Mouse (Mus musculus): ENCODE measurements at regions not wholly inside any gene's neighbourhood (a gene's known extent, or its start where the extent isn't known, plus 50 kb on each side); places are given as distances from the start of the nearest gene placed in this dataset.

GRCm38 (mm10) chr8:126854121-126855055 lies 91.3 kb downstream of the Tomm20 start:
- no peak for DNase-seq (ENCODE audit: low spot score)

GRCm38 (mm10) chr8:126852663-126853390 lies 92.8 kb downstream of the Tomm20 start:
- no peak for DNase-seq (ENCODE audit: low spot score)

- DNase-seq (ENCODE audit: low spot score), result no peak
Observed at GRCm38 (mm10) chr8:126852184-126852583, 93.5 kb downstream of the Tomm20 start.

GRCm38 (mm10) chr8:126851780-126852179 lies 93.9 kb downstream of the Tomm20 start:
- no peak for DNase-seq (ENCODE audit: low spot score)

- DNase-seq (ENCODE audit: low spot score), result no peak
Observed at GRCm38 (mm10) chr8:126850189-126850535, 95.5 kb downstream of the Tomm20 start.

GRCm38 (mm10) chr8:126849411-126850188 lies 96.0 kb downstream of the Tomm20 start:
- DNase-seq (ENCODE audit: low spot score), result no peak

- no peak for DNase-seq (ENCODE audit: low spot score)
Observed at GRCm38 (mm10) chr8:126848369-126849105, 97.1 kb downstream of the Tomm20 start.

GRCm38 (mm10) chr8:126847664-126848353 lies 97.8 kb downstream of the Tomm20 start:
- no peak for DNase-seq (ENCODE audit: low spot score)

GRCm38 (mm10) chr8:126846188-126846565 lies 99.5 kb downstream of the Tomm20 start:
- DNase-seq (ENCODE audit: low spot score), result no peak

- no peak for DNase-seq (ENCODE audit: low spot score)
Observed at GRCm38 (mm10) chr8:126845530-126846187, 100.0 kb downstream of the Tomm20 start.

- no peak for DNase-seq (ENCODE audit: low spot score)
Observed at GRCm38 (mm10) chr8:126844627-126845026, 101.0 kb downstream of the Tomm20 start.

GRCm38 (mm10) chr8:126841187-126841586 lies 104.5 kb downstream of the Tomm20 start:
- no peak for DNase-seq (ENCODE audit: low spot score)

GRCm38 (mm10) chr8:126839712-126840355 lies 105.8 kb downstream of the Tomm20 start:
- DNase-seq (ENCODE audit: low spot score), result peak; percentile 73

GRCm38 (mm10) chr8:126839039-126839711 lies 106.5 kb downstream of the Tomm20 start:
- DNase-seq (ENCODE audit: low spot score), result peak; percentile 79

GRCm38 (mm10) chr8:126838228-126838627 lies 107.4 kb downstream of the Tomm20 start:
- no peak for DNase-seq (ENCODE audit: low spot score)

- DNase-seq (ENCODE audit: low spot score), result no peak
Observed at GRCm38 (mm10) chr8:126837318-126838025, 108.2 kb downstream of the Tomm20 start.

- DNase-seq (ENCODE audit: low spot score), result no peak
Observed at GRCm38 (mm10) chr8:126835554-126835953, 110.1 kb downstream of the Tomm20 start.

Measured in retina, embryonic 14.5 days (tissue).